Mouse (Mus musculus) testis, adult 2 months (tissue): ENCODE data around the gene Barhl1.

Experiments used
- CTCF ChIP-seq: fragments of 200-500 bp; IDR thresholded peaks from 2 replicates; pipeline ENCODE4 v1.5.1; 2012; ENCODE audit warnings: low read depth, mild to moderate bottlenecking, inconsistent platforms, low read length, moderate library complexity; ENCODE audit not compliant: control insufficient read depth, insufficient read depth, insufficient replicate concordance
- POLR2A ChIP-seq: fragments of 200-500 bp; IDR thresholded peaks from 2 replicates; pipeline ENCODE4 v1.6.1; 2012; ENCODE audit warnings: low read depth, mild to moderate bottlenecking, inconsistent platforms, low read length, moderate library complexity; ENCODE audit not compliant: control insufficient read depth

DNA sequence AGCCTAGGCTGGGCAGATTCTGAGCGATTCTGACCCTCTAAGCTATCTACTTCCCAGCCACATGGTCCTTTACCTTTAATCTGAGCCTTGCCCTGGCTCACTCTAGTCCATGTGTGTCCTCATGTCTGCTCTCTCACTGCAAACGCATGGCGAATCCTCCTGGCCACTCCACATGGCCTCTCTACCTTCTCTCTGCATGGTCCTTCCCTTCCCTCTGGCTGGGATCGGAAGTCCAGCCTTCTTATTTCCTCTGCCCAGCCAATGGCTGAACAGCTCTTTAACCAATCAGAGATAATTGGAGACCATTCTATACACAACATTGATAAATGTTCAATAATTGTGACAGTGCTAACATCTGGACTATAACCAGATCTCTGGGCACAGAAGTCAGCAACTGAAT, 40.4 kb upstream of the Barhl1 start:
- TF ChIP-seq POLR2A (no peak), CTCF (no peak)
